Mouse (Mus musculus): Measurements from ENCODE around the gene Pglyrp3.
A peak's percentile ranks its signal among the peaks of the same experiment; 100 is the strongest.
"Not testable (repeated sequence)": the region's sequence is repeated elsewhere in the genome, so short reads cannot be mapped to it uniquely, and the experiment has no call there.

Pglyrp3 gene

GRCm38 (mm10) chr3:92014283-92014682 is at the start of gene Pglyrp3:
TSS of gene Pglyrp3 (plus strand) at chr3:92014583.
- no peak for DNase-seq

GRCm38 (mm10) chr3:92011001-92011400 is 3.4 kb upstream of the Pglyrp3 start:
- no peak for DNase-seq

DNA sequence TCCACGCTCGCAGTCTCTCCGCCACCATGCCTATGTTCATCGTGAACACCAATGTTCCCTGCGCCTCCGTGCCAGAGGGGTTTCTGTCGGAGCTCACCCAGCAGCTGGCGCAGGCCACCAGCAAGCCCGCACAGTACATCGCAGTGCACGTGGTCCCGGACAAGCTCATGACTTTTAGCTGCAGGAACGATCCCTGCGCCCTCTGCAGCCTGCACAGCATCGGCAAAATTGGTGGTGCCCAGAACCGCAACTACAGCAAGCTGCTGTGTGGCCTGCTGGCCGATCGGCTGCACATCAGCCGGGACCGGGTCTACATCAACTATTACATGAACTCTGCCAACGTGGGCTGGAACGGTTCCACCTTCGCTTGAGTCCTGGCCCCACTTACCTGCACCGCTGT is 10.2 kb downstream of the Pglyrp3 start:
- DNase-seq, result not testable (repeated sequence)

DNA sequence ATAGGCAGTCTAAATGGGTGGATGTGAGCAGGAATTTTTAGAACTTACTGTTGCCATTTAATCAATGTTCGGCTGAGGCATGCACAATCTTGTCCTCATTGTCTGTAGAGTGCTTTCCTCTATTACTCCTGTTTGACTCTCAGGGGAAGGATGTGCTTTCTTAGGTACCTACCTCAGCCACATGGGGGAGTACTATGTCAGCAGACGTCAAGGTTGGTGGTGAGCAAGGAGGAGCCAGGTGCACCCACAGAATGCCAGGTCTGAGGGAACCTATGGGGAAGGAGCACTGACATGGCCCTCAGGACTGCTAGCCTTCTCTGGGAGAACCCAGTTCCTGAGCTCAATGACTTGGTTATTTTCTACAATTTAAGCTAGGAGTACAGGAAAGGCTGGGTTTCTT is 18.8 kb downstream of the Pglyrp3 start:
- no peak for DNase-seq

DNA sequence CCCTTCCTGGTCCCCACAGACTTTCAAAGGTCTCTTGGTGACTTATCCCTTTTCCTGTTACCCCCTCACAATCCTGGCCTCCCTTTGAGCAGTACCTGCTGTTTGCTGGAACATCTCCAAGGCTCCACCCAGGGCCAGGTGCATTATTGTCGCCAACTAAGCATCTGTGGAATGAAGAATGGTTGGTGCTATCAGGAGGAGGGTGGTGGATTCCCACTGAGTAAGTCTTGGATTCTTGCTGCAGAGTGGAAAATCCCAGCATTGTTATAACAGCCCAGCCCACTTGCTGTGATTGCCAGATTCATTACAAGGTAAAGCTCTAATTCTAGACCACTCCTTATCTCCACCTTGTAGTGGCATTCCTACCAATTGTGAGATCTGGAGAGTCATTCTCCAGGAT is 19.5 kb downstream of the Pglyrp3 start:
- no peak for DNase-seq

DNA sequence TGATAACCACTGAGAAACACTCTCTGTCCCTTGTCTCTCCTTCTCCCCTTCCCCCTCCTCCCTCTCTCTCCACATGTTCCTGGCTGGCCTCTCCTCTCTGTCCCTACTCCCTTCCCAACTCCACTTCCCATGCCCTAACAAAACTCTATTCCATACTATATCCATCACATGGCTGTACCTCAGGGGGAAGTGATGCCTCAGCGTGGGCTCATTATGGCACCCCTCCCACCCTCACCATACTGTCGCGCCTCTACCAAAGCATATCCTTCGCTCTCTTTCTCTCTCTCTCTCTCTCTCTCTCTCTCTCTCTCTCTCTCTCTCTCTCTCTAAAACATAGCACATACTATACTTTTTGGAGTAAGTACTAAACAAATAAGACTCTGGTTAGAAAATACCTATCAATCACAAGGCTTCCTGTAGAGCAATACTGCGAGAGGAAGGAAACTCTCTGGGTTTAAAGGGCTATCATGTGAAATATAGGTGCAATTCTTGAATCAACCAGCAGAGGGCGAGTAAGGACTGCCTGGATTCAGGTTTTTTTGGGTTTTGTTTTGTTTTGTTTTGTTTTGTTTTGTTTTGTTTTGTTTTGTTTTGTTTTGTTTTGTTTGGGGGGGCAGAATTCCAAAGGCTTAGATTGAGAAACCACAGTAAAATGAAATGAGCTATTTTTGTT is 36.1 kb downstream of the Pglyrp3 start:
- DNase-seq, result no peak

DNA sequence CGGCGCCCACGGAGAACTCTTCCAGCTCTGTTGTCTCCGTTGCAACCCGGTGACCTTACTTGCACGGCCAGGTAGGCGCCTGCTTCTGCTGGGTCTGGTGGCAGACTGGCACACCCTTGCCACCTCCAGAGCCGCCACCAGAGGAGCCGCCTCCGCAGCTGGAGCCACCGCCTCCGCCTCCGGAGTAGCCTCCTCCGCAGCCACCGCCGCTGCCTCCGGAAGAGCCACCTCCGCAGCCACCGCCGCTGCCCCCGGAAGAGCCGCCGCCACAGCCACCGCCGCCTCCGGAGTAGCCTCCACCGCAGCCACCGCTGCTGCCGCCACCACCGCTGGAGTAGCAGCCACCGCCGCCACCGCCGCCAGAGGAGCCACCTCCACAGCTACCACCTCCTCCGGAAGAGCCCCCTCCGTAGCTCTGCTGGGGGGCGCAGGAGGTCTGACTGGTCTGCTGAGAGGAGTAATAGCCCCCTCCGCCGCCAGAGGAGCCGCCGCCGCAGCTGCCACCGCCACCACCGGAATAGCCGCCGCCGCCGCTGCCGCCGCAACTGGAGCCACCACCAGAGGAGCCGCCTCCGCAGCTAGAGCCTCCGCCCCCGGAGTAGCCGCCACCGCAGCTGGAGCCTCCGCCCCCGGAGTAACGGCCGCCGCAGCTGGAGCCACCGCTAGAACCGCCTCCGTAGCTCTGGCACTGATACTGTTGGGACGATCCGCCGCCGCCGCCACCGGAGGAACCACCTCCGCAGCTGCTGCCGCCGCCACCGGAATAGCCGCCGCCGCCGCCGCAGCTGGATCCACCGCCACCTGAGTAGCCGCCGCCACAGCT is 66.3 kb downstream of the Pglyrp3 start:
- peak; percentile 67 for DNase-seq

Data from right cerebral cortex, adult 18-20 months (tissue).